Mouse (Mus musculus) Patski (cell line): ENCODE measurements around the gene Mterf1b. TPM values are rescaled to one million over a fixed set of nuclear protein-coding genes. Genes with fewer than 3 reads are reported as not detected.
"Not testable (repeated sequence)": the region's sequence is repeated elsewhere in the genome, so short reads cannot be mapped to it uniquely, and the experiment has no call there.

ENCODE experiments used
- ATAC-seq: fragments of 100-300 bp; one replicate; pipeline ENCODE4 v1.8.0; 2021
- CTCF ChIA-PET: fragments of 350-600 bp; sonication (Branson Sonifier 250); formaldehyde crosslinking; loops from one replicate; lab custom pipeline; 2022; ENCODE audit warnings: inconsistent platforms; lab: Charles Lee
- POLR2A ChIA-PET: fragments of 350-600 bp; sonication (Branson Sonifier 250); formaldehyde crosslinking; loops from one replicate; lab custom pipeline; 2022; ENCODE audit warnings: antibody characterized with exemption, inconsistent platforms; lab: Charles Lee
- DNase-seq: peaks from one replicate; pipeline ENCODE4 v3.0.0-alpha.2; 2011; ENCODE audit warnings: low read depth, low spot score
- H3K27me3 ChIP-seq: fragments of 371-371 bp; one replicate; pipeline ENCODE4 v1.5.1; 2021
- CTCF ChIP-seq: fragments of 100-300 bp; IDR thresholded peaks from one replicate; pipeline ENCODE4 v1.5.1; 2021
- in situ Hi-C: fragments of 300-500 bp; cut with MboI; formaldehyde crosslinking; loops from 3 replicates; pipeline ENCODE4 v1.11.1; 2018; ENCODE audit warnings: low pct_unique_long_range_greater_than_20kb, mixed read lengths
- polyA plus RNA-seq: library from polyadenylated mRNA; unstranded; gene quantifications from one replicate; pipeline ENCODE4 v1.2.3, GENCODE M21; 2021

Gene Mterf1b
- polyA plus RNA-seq, 1 experiment from 2014 or later: 3.4 TPM

GRCm38 (mm10) chr5:4193247-4193628, 1.1 kb downstream of the Mterf1b start:
- H3K27me3 ChIP-seq: no peaks in the 10 kb centered on the region
- ChIA-PET CTCF (interaction anchor here (1.2 kb wide), 1 partner anchor 103 kb away, joined by 4 read pairs; no protein-coding TSS in a partner anchor), POLR2A (interaction anchor here (0.6 kb wide), 1 partner anchor 759 kb away, joined by 4 read pairs; no protein-coding TSS in a partner anchor)
- no peak for TF ChIP-seq CTCF
- in situ Hi-C loops: no loop called here
- ATAC-seq (no peak), DNase-seq (no peak)

- peak; percentile 39 for TF ChIP-seq CTCF
- in situ Hi-C loops: no loop called here
- H3K27me3 ChIP-seq: no peaks in the 10 kb centered on the region
- DNase-seq (no peak), ATAC-seq (no peak)
- CTCF ChIA-PET: interaction anchor here (1.0 to 1.6 kb wide), 4 partner anchors 716 to 754 kb away, joined by 3 to 6 read pairs (median 4); no protein-coding TSS in a partner anchor
- POLR2A ChIA-PET: no interaction called here
Measured at GRCm38 (mm10) chr5:4194166-4194565, 2.0 kb downstream of the Mterf1b start.

- in situ Hi-C loops: loop anchor here (5.0 kb wide), 1 partner anchor 303 kb away; the partner anchor contains the start of gene Mterf1a
- ChIA-PET POLR2A (no interaction called here), CTCF (interaction anchor here (1.1 to 1.6 kb wide), 4 partner anchors 69 to 753 kb away, joined by 3 to 6 read pairs (median 4); no protein-coding TSS in a partner anchor)
- TF ChIP-seq CTCF: no peak
- no peaks in the 10 kb centered on the region for H3K27me3 ChIP-seq
- no peak for ATAC-seq
- DNase-seq: no peak
Measured at GRCm38 (mm10) chr5:4195086-4195485, 2.9 kb downstream of the Mterf1b start.

- CTCF ChIA-PET: interaction anchor here (0.8 to 4.8 kb wide), 18 partner anchors 13 to 755 kb away, joined by 3 to 38 read pairs (median 5); partner anchors contain the start of gene Fzd1
- in situ Hi-C loops: loop anchor here (5.0 kb wide), 1 partner anchor 716 kb away; no protein-coding TSS in a partner anchor
- no peak for DNase-seq
- no peak for ATAC-seq
- POLR2A ChIA-PET: no interaction called here
- peak; percentile 85 for TF ChIP-seq CTCF
- no peaks in the 10 kb centered on the region for H3K27me3 ChIP-seq
Measured at GRCm38 (mm10) chr5:4201368-4201767, 9.2 kb downstream of the Mterf1b start.

GRCm38 (mm10) chr5:4202276-4202810, 10.2 kb downstream of the Mterf1b start:
- DNase-seq, H3K27me3 ChIP-seq, ATAC-seq, POLR2A ChIA-PET: not testable (repeated sequence)
- CTCF ChIA-PET: interaction anchor here (1.4 to 4.8 kb wide), 3 partner anchors 556 to 720 kb away, joined by 4 to 38 read pairs (median 5); partner anchors contain the start of gene Fzd1
- in situ Hi-C loops: loop anchor here (5.0 kb wide), 1 partner anchor 715 kb away; no protein-coding TSS in a partner anchor

- ATAC-seq, POLR2A ChIA-PET, H3K27me3 ChIP-seq, in situ Hi-C loops, DNase-seq: not testable (repeated sequence)
- CTCF ChIA-PET: interaction anchor here (1.3 kb wide), 1 partner anchor 12 kb away, joined by 3 read pairs; no protein-coding TSS in a partner anchor
Measured at GRCm38 (mm10) chr5:4210082-4210481, 17.9 kb downstream of the Mterf1b start.

- ATAC-seq: no peak
- in situ Hi-C loops: no loop called here
Measured at GRCm38 (mm10) chr5:4221309-4221708, 29.1 kb downstream of the Mterf1b start.

GRCm38 (mm10) chr5:4221981-4222623, 29.9 kb downstream of the Mterf1b start:
- H3K27me3 ChIP-seq: no peaks in the 10 kb centered on the region
- TF ChIP-seq CTCF: no peak
- no peak for DNase-seq
- POLR2A ChIA-PET: interaction anchor here (0.7 kb wide), 1 partner anchor 11 kb away, joined by 4 read pairs; no protein-coding TSS in a partner anchor
- CTCF ChIA-PET: interaction anchor here (0.9 kb wide), 1 partner anchor 12 kb away, joined by 3 read pairs; no protein-coding TSS in a partner anchor
- ATAC-seq: peak; percentile 35
- in situ Hi-C loops: no loop called here

More at GRCm38 (mm10) chr5:4221309-4221708, 29.1 kb downstream of the Mterf1b start:
- no peaks in the 10 kb centered on the region for H3K27me3 ChIP-seq
- ChIA-PET CTCF (interaction anchor here (0.9 kb wide), 1 partner anchor 11 kb away, joined by 3 read pairs; no protein-coding TSS in a partner anchor), POLR2A (no interaction called here)
- no peak for DNase-seq
- TF ChIP-seq CTCF: no peak

- TF ChIP-seq CTCF: no peak
- POLR2A ChIA-PET: interaction anchor here (1.6 kb wide), 1 partner anchor 10 kb away, joined by 4 read pairs; no protein-coding TSS in a partner anchor
- no peaks in the 10 kb centered on the region for H3K27me3 ChIP-seq
- DNase-seq (no peak), ATAC-seq (no peak)
- CTCF ChIA-PET: interaction anchor here (1.3 kb wide), 1 partner anchor 27 kb away, joined by 3 read pairs; no protein-coding TSS in a partner anchor
- in situ Hi-C loops: loop anchor here (25.0 kb wide), 1 partner anchor 1505 kb away; the partner anchor contains the start of gene Steap1
Measured at GRCm38 (mm10) chr5:4232163-4232562, 40.0 kb downstream of the Mterf1b start.

GRCm38 (mm10) chr5:4234505-4234904, 42.3 kb downstream of the Mterf1b start:
- POLR2A ChIA-PET: no interaction called here
- in situ Hi-C loops: loop anchor here (25.0 kb wide), 1 partner anchor 1503 kb away; the partner anchor contains the start of gene Steap1
- ATAC-seq: peak; percentile 100

More at GRCm38 (mm10) chr5:4234505-4234904, 42.3 kb downstream of the Mterf1b start:
- peak; percentile 83 for DNase-seq
- no peak for TF ChIP-seq CTCF
- H3K27me3 ChIP-seq: no peaks in the 10 kb centered on the region
- CTCF ChIA-PET: interaction anchor here (0.9 to 1.9 kb wide), 4 partner anchors 10 to 524 kb away, joined by 3 to 8 read pairs (median 4); no protein-coding TSS in a partner anchor
